Mouse (Mus musculus) embryonic fibroblast, embryonic 13.5 days (primary cell): Measurements from ENCODE around the gene Ifnar1.

Experiments
- CTCF ChIP-seq: IDR thresholded peaks from 2 replicates; pipeline ENCODE4 v1.5.1; 2011; ENCODE audit warnings: mild to moderate bottlenecking, control low read depth, low read length, moderate library complexity, borderline replicate concordance; ENCODE audit not compliant: insufficient read depth
- POLR2A ChIP-seq: IDR thresholded peaks from 2 replicates; pipeline ENCODE4 v1.6.1; 2011; ENCODE audit warnings: low read depth, mild to moderate bottlenecking, control low read depth, low read length, moderate library complexity

DNA sequence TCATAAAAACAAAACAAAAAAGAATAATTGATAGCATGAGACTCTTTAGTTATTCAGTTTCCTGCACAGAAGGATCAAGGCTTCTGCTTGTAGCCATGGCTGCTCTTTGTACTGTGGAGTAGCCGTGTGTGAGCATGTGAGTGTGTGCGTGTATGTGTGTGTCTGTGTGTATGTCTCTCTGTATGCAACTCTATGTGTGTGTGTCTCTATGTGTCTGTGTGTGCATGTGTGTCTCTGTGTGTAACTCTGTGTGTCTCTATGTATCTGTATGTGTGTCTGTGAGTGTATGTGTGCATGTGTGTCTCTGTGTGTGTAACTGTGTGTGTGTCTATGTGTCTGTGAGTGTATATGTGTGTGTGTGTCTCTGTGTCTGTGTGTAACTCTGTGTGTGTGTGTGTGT, 64.0 kb downstream of the Ifnar1 start:
- no peak for TF ChIP-seq CTCF
- TF ChIP-seq POLR2A: no peak; the same call in 1 of the 2 replicates
